18 mouse cellular contexts compared by ENCODE assay signal in genomic region chr6:129212421-129213195, GRCm38 (mm10). TPM values are rescaled to one million over a fixed set of nuclear protein-coding genes. Genes with fewer than 3 reads are reported as not detected.
A peak's percentile ranks its signal among the peaks of the same experiment; 100 is the strongest.
DNase-seq lines count a peak whose midpoint lies in the region; ATAC-seq and TF ChIP-seq lines count a peak whose summit lies in the region.
"Had no signal": no experiment of that assay in that cellular context is flagged by ENCODE, and none has a peak within 500 bp of the region (broad histone marks: within the 10 kb centered on the region; RNA-seq: fewer than 3 reads in every experiment).

No protein-coding gene starts in this region.

- H3K4me2 ChIP-seq in liver, embryonic 15.5 days = no peak overlapping the region
- H3K4me2 ChIP-seq in forebrain, embryonic 11.5 days (ENCODE audit: low read depth, low read length, severe bottlenecking) = no peak overlapping the region
- H3K4me2 ChIP-seq: hindbrain, embryonic 14.5 days; limb, embryonic 13.5 days had no signal

- intact Hi-C loops in heart, postnatal 36 days (cut with DNase I) = no loop called here
- intact Hi-C loops in gastrocnemius, postnatal 36 days (cut with DNase I) = no loop called here

- no peaks in the 10 kb centered on the region for H3K36me3 ChIP-seq in kidney, adult 2 months (ENCODE audit: control insufficient read depth, insufficient read depth, low read length)
- no peaks in the 10 kb centered on the region for H3K36me3 ChIP-seq in liver, embryonic 15.5 days (replicated peaks)
- no peaks in the 10 kb centered on the region for H3K36me3 ChIP-seq in forebrain, embryonic 11.5 days (ENCODE audit: control insufficient read depth, insufficient read depth, low read length)
- H3K36me3 ChIP-seq: heart, embryonic 10.5 days; limb, embryonic 13.5 days had no signal

- TF ChIP-seq CTCF in Patski (IDR thresholded peaks at IDR 0.05) = no peak
- TF ChIP-seq CTCF in kidney, adult 2 months (conservative IDR thresholded peaks at IDR 0.05; ENCODE audit: insufficient read depth, insufficient read length, low read depth, low read length) = no peak

- no peaks in the 10 kb centered on the region for H3K27me3 ChIP-seq in Patski
- H3K27me3 ChIP-seq in kidney, adult 2 months (replicated peaks; ENCODE audit: control insufficient read depth, insufficient read depth, low read length) = no peaks in the 10 kb centered on the region
- no peaks in the 10 kb centered on the region for H3K27me3 ChIP-seq in liver, embryonic 15.5 days
- H3K27me3 ChIP-seq in forebrain, embryonic 11.5 days (ENCODE audit: control insufficient read depth, insufficient read depth, low read length) = no peaks in the 10 kb centered on the region
- H3K27me3 ChIP-seq: limb, embryonic 13.5 days; megakaryocyte, embryonic 14.5 days had no signal

- no peak for TF ChIP-seq POLR2A in kidney, adult 2 months (IDR thresholded peaks at IDR 0.05; ENCODE audit: low read depth, low read length)

- peak; percentile 80 for ATAC-seq in Patski
- peak; percentile 57 for ATAC-seq in liver, embryonic 15.5 days (ENCODE audit: insufficient read depth)
- no peak for ATAC-seq in activated CD4-positive, CD25-positive, alpha-beta regulatory T cell, adult 4 months
- no peak for ATAC-seq in forebrain, embryonic 11.5 days (replicated peaks; ENCODE audit: low FRiP score)
- ATAC-seq: forebrain, embryonic 14.5 days had no signal

- POLR2A ChIA-PET in Patski (lab: Charles Lee) = interaction anchor here (1.5 to 3.4 kb wide), 5 partner anchors 14 to 30 kb away, joined by 4 to 21 read pairs (median 6); partner anchors contain the start of gene Clec2d

- H3K27ac ChIP-seq in kidney, adult 2 months (ENCODE audit: insufficient read depth, low read depth, low read length) = peak overlapping the region; percentile 96
- H3K27ac ChIP-seq in liver, embryonic 15.5 days (replicated peaks) = peak overlapping the region; percentile 53; the same call in 1 of the 2 replicates
- no peak overlapping the region for H3K27ac ChIP-seq in forebrain, embryonic 11.5 days (ENCODE audit: low read depth, low read length)
- H3K27ac ChIP-seq: heart, embryonic 10.5 days; hindbrain, embryonic 14.5 days; limb, embryonic 13.5 days had no signal

- in situ Hi-C loops in Patski (cut with MboI; ENCODE audit: low pct_unique_long_range_greater_than_20kb) = loop anchor here (10.0 kb wide), 1 partner anchor 778 kb away; the partner anchor contains the start of gene Fkbp4

- H3K4me1 ChIP-seq in kidney, adult 2 months (ENCODE audit: control insufficient read depth, insufficient read depth, low read length) = peaks cover 27% of the 10 kb centered on the region
- H3K4me1 ChIP-seq in liver, embryonic 15.5 days (replicated peaks) = peaks cover 15% of the 10 kb centered on the region
- no peaks in the 10 kb centered on the region for H3K4me1 ChIP-seq in forebrain, embryonic 11.5 days (replicated peaks; ENCODE audit: control insufficient read depth, insufficient read depth, low read length)
- H3K4me1 ChIP-seq: heart, embryonic 10.5 days; limb, embryonic 13.5 days had no signal

- H3K9ac ChIP-seq in liver, embryonic 15.5 days = no peak overlapping the region
- H3K9ac ChIP-seq in forebrain, embryonic 11.5 days (ENCODE audit: low read length) = no peak overlapping the region
- H3K9ac ChIP-seq: hindbrain, embryonic 14.5 days; limb, embryonic 13.5 days had no signal

- no peaks in the 10 kb centered on the region for H3K9me3 ChIP-seq in liver, embryonic 15.5 days (replicated peaks)
- H3K9me3 ChIP-seq in forebrain, embryonic 11.5 days (ENCODE audit: control insufficient read depth, low read length) = no peaks in the 10 kb centered on the region
- H3K9me3 ChIP-seq: heart, embryonic 10.5 days; limb, embryonic 13.5 days; megakaryocyte, embryonic 14.5 days had no signal

- CTCF ChIA-PET in Patski (lab: Charles Lee) = interaction anchor here (1.4 to 7.2 kb wide), 4 partner anchors 10 to 118 kb away, joined by 3 to 49 read pairs (median 10); partner anchors contain the start of gene Clec2d

- no peak overlapping the region for H3K4me3 ChIP-seq in kidney, adult 2 months (ENCODE audit: insufficient read depth, low read depth, low read length)
- H3K4me3 ChIP-seq in liver, embryonic 15.5 days (replicated peaks) = no peak overlapping the region
- no peak overlapping the region for H3K4me3 ChIP-seq in forebrain, embryonic 11.5 days (ENCODE audit: low read depth, low read length)
- H3K4me3 ChIP-seq: heart, embryonic 10.5 days; limb, embryonic 13.5 days; megakaryocyte, embryonic 14.5 days had no signal

- peak; percentile 45 to 62 for DNase-seq in heart, adult 18-20 months
- no peak for DNase-seq in heart, postnatal 36 days
- DNase-seq in Patski (ENCODE audit: low read depth, low spot score) = peak; percentile 62
- peak; percentile 95 for DNase-seq in kidney, adult 2 months
- no peak for DNase-seq in gastrocnemius, postnatal 36 days
- no peak for DNase-seq in forebrain, embryonic 11.5 days (ENCODE audit: low spot score)
- DNase-seq: adrenal gland, postnatal 10 days; cerebellum, adult 11 months; embryo, embryonic 11 days; layer of hippocampus, adult 9-11 months; retina, postnatal 1 day had no signal

RNA-seq across cellular contexts. Expression of gene Clec2d, which starts 32.2 kb away (rescaled TPM):
- total RNA-seq in heart, adult 18-20 months (2021) = 10 to 100 TPM; 32.0 to 46.1 TPM
- 10 to 100 TPM; 35.1 to 51.7 TPM for total RNA-seq in heart, postnatal 36 days (2021)
- polyA plus RNA-seq in Patski (2021) = 26.9 TPM
- 42.9 and 67.0 TPM in 2 replicates for polyA plus RNA-seq in kidney, adult 2 months (2012; rRNA removed)
- 0.58 and 0.59 TPM in 2 replicates for polyA plus RNA-seq in liver, embryonic 15.5 days (2015; fragmentation: Nextera tagmentation; extraction: Ambion mirVana)
- polyA plus RNA-seq in activated CD4-positive, CD25-positive, alpha-beta regulatory T cell, adult 4 months (2017; shearing (Covaris generic)) = 10 to 100 TPM; 22.9 to 25.2 TPM
- 10 to 100 TPM; 59.3 to 69.5 TPM for total RNA-seq in gastrocnemius, postnatal 36 days (2021)
- polyA plus RNA-seq in forebrain, embryonic 11.5 days (2014; fragmentation: Nextera tagmentation; extraction: Ambion mirVana) = not detected in 2 replicates
- polyA plus RNA-seq: forebrain, embryonic 14.5 days; heart, embryonic 10.5 days; limb, embryonic 13.5 days had no signal

Comparison
In these comparisons a context has a peak if more than half of its experiments do, and no peak if none do; other contexts are left out.
1. DNase-seq: peak in heart, adult 18-20 months (2 of 2), Patski (single experiment) and kidney, adult 2 months (single experiment); none in heart, postnatal 36 days (0 of 2), gastrocnemius, postnatal 36 days (0 of 2) and forebrain, embryonic 11.5 days (single experiment).
2. ATAC-seq: peak in Patski (single experiment) and liver, embryonic 15.5 days (single experiment); none in activated CD4-positive, CD25-positive, alpha-beta regulatory T cell, adult 4 months (single experiment) and forebrain, embryonic 11.5 days (single experiment).
3. RNA of gene Clec2d, which starts 32.2 kb away (polyA plus RNA-seq): 42.9 to 67.0 TPM in kidney, adult 2 months, 26.9 TPM in Patski (single experiment) and 22.9 to 25.2 TPM in activated CD4-positive, CD25-positive, alpha-beta regulatory T cell, adult 4 months; 0.58 to 0.59 TPM in liver, embryonic 15.5 days and not detected in forebrain, embryonic 11.5 days; every median in the first group is over 10 times any median in the second.